Mouse (Mus musculus): ENCODE measurements around the gene Ankrd28. TPM values are rescaled to one million over a fixed set of nuclear protein-coding genes. Genes with fewer than 3 reads are reported as not detected.

Ankrd28 gene
- total RNA-seq (2023; ENCODE audit: inconsistent age): 31.2 to 41.2 TPM (median 37.7 TPM) in 4 replicates

DNA sequence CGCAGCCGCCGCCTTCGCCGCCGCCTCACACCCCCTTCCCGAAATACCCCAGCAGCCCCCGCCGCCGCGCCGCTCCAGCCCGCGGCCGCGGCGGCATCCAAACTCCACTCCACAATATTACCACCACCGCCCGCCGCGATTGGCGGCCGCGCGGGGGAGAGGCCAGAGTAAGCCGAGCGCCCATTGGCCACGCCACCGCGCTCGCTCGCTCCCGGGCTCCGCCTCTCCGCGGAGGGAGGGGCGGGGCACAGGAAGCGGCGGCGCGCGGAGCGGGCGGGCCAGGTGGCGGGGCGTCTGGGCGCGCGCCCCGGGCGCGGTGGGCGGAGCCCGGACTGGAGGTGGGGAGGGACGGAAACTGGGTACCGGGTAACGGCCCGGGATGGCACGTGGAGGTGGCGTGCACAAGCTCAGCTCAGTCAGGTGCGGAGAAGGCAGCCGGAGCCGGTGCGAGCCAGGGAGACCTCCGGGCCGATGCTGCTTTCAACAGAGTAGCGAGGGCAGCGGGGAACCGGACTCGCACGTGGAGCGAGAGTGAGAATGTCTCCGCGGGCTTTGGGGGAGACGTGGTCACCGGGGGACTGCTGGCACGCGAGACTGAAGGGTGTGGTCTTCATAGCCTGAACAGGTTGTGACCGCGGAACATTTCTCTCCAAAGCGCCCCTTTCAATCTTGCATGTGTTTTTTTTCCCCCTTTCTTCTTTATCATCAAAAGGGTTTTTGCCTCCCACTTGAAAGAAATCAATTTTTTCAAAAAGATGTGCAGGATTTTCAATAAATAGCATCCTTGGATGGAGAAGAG is at the start of gene Ankrd28:
TSS of gene Ankrd28 (minus strand) at position 81 of the 799 bp plus-strand sequence.

Other genes starting within 250 kb of the Ankrd28 start
- 3.6 to 5.0 TPM (median 4.3 TPM) in 4 replicates for gene Colq, start 239.3 kb downstream of the Ankrd28 start, total RNA-seq (2023; ENCODE audit: inconsistent age)
- gene Gm49387, start 189.8 kb downstream of the Ankrd28 start, total RNA-seq (2023; ENCODE audit: inconsistent age): 0.45 TPM in 1 of 4 replicates, not detected in the others
- 12.0 to 14.3 TPM (median 13.5 TPM) in 4 replicates for gene Btd, start 189.6 kb downstream of the Ankrd28 start, total RNA-seq (2023; ENCODE audit: inconsistent age)
- 6.2 to 12.6 TPM (median 7.8 TPM) in 4 replicates for gene Hacl1, start 189.4 kb downstream of the Ankrd28 start, total RNA-seq (2023; ENCODE audit: inconsistent age)
- gene Galnt15, start 198.3 kb upstream of the Ankrd28 start, total RNA-seq (2023; ENCODE audit: inconsistent age): 0.12 TPM in 1 of 4 replicates, not detected in the others